Mouse (Mus musculus) liver, postnatal 0 days (tissue): Measurements from ENCODE around the gene Dus3l.

ENCODE experiments used
- CTCF ChIP-seq: sonication (generic); IDR thresholded peaks from 2 replicates; pipeline ENCODE4 v1.5.1; 2016; ENCODE audit warnings: antibody characterized with exemption, low read depth
- EP300 ChIP-seq: IDR thresholded peaks from 2 replicates; pipeline ENCODE4 v1.6.1; 2016; ENCODE audit warnings: antibody characterized with exemption, low read depth, mild to moderate bottlenecking

GRCm38 (mm10) chr17:56814316-56815056, 49.9 kb downstream of the Dus3l start:
- TF ChIP-seq CTCF, result no peak
- no peak for TF ChIP-seq EP300
